Mouse (Mus musculus): ENCODE measurements around the gene Rgs3. TPM values are rescaled to one million over a fixed set of nuclear protein-coding genes. Genes with fewer than 3 reads are reported as not detected.

Gene Rgs3
- polyA plus RNA-seq, 1 experiment from 2014 or later = 49.0 TPM

- Histone ChIP-seq H3K9me3 (replicated peaks) (no peaks in the 10 kb centered on the region), H3K27ac (no peak overlapping the region), H3K9ac (no peak overlapping the region), H3K36me3 (ENCODE audit: poor library complexity, severe bottlenecking) (peaks cover 52% of the 10 kb centered on the region), H3K4me2 (no peak overlapping the region), H3K27me3 (no peaks in the 10 kb centered on the region), H3K4me3 (no peak overlapping the region), H3K4me1 (peaks cover 14% of the 10 kb centered on the region)
- ATAC-seq = no peak
- 95% methylated on average over 13 of the region's 13 CpGs for WGBS
Measured at GRCm38 (mm10) chr4:62704204-62704603, 144.6 kb downstream of the Rgs3 start.

- Histone ChIP-seq H3K27ac (no peak overlapping the region), H3K4me3 (no peak overlapping the region), H3K4me1 (peaks cover 6% of the 10 kb centered on the region), H3K9me3 (replicated peaks) (no peaks in the 10 kb centered on the region), H3K27me3 (no peaks in the 10 kb centered on the region), H3K4me2 (no peak overlapping the region), H3K9ac (no peak overlapping the region), H3K36me3 (ENCODE audit: poor library complexity, severe bottlenecking) (peaks cover 48% of the 10 kb centered on the region)
- WGBS = 88% methylated on average over 10 of the region's 10 CpGs
- no peak for ATAC-seq
Measured at GRCm38 (mm10) chr4:62705013-62705412, 145.4 kb downstream of the Rgs3 start.

GRCm38 (mm10) chr4:62705749-62706148 lies 146.1 kb downstream of the Rgs3 start:
- H3K36me3 ChIP-seq (ENCODE audit: poor library complexity, severe bottlenecking) = peaks cover 40% of the 10 kb centered on the region
- H3K4me2 ChIP-seq = no peak overlapping the region
- H3K4me1 ChIP-seq = no peaks in the 10 kb centered on the region
- no peak overlapping the region for H3K4me3 ChIP-seq
- ATAC-seq = no peak
- H3K27ac ChIP-seq = no peak overlapping the region
- WGBS = 43% methylated on average over 3 of the region's 3 CpGs
- no peak overlapping the region for H3K9ac ChIP-seq
- no peaks in the 10 kb centered on the region for H3K27me3 ChIP-seq
- H3K9me3 ChIP-seq (replicated peaks) = no peaks in the 10 kb centered on the region

- no peak for ATAC-seq
- Histone ChIP-seq H3K4me2 (no peak overlapping the region), H3K36me3 (ENCODE audit: poor library complexity, severe bottlenecking) (peaks cover 25% of the 10 kb centered on the region), H3K27me3 (no peaks in the 10 kb centered on the region), H3K27ac (no peak overlapping the region), H3K9ac (no peak overlapping the region), H3K4me1 (no peaks in the 10 kb centered on the region), H3K9me3 (replicated peaks) (no peaks in the 10 kb centered on the region), H3K4me3 (no peak overlapping the region)
- WGBS = 82% methylated on average over 7 of the region's 7 CpGs
Measured at GRCm38 (mm10) chr4:62708084-62708483, 148.4 kb downstream of the Rgs3 start.

GRCm38 (mm10) chr4:62708994-62709393 lies 149.3 kb downstream of the Rgs3 start:
- no peaks in the 10 kb centered on the region for H3K9me3 ChIP-seq (replicated peaks)
- no peaks in the 10 kb centered on the region for H3K4me1 ChIP-seq
- no peak overlapping the region for H3K9ac ChIP-seq
- H3K27ac ChIP-seq = no peak overlapping the region
- H3K4me2 ChIP-seq = no peak overlapping the region
- 85% methylated on average over 1 of the region's 1 CpGs for WGBS
- H3K4me3 ChIP-seq = no peak overlapping the region
- H3K27me3 ChIP-seq = no peaks in the 10 kb centered on the region
- no peak for ATAC-seq
- H3K36me3 ChIP-seq (ENCODE audit: poor library complexity, severe bottlenecking) = peaks cover 16% of the 10 kb centered on the region

GRCm38 (mm10) chr4:62709448-62709847 lies 149.8 kb downstream of the Rgs3 start:
- 81% methylated on average over 5 of the region's 5 CpGs for WGBS
- no peaks in the 10 kb centered on the region for H3K27me3 ChIP-seq

GRCm38 (mm10) chr4:62711159-62711558 lies 151.5 kb downstream of the Rgs3 start:
- Histone ChIP-seq H3K4me3 (no peak overlapping the region), H3K36me3 (ENCODE audit: poor library complexity, severe bottlenecking) (peaks cover 2% of the 10 kb centered on the region; the same call in 1 of the 2 replicates)

More at GRCm38 (mm10) chr4:62709448-62709847, 149.8 kb downstream of the Rgs3 start:
- no peak overlapping the region for H3K4me3 ChIP-seq
- peaks cover 12% of the 10 kb centered on the region for H3K36me3 ChIP-seq (ENCODE audit: poor library complexity, severe bottlenecking)
- H3K4me1 ChIP-seq = no peaks in the 10 kb centered on the region
- no peaks in the 10 kb centered on the region for H3K9me3 ChIP-seq (replicated peaks)
- no peak overlapping the region for H3K4me2 ChIP-seq
- H3K9ac ChIP-seq = no peak overlapping the region
- H3K27ac ChIP-seq = no peak overlapping the region
- ATAC-seq = no peak

GRCm38 (mm10) chr4:62711582-62711981 lies 151.9 kb downstream of the Rgs3 start:
- no peaks in the 10 kb centered on the region for H3K9me3 ChIP-seq (replicated peaks)
- no peaks in the 10 kb centered on the region for H3K36me3 ChIP-seq (ENCODE audit: poor library complexity, severe bottlenecking)
- ATAC-seq = no peak
- 80% methylated on average over 4 of the region's 4 CpGs for WGBS
- no peak overlapping the region for H3K4me2 ChIP-seq
- H3K4me3 ChIP-seq = no peak overlapping the region
- no peaks in the 10 kb centered on the region for H3K4me1 ChIP-seq
- H3K27ac ChIP-seq = no peak overlapping the region
- H3K27me3 ChIP-seq = no peaks in the 10 kb centered on the region
- H3K9ac ChIP-seq = no peak overlapping the region

More at GRCm38 (mm10) chr4:62711159-62711558, 151.5 kb downstream of the Rgs3 start:
- ATAC-seq = no peak
- WGBS = 83% methylated on average over 7 of the region's 7 CpGs
- H3K4me2 ChIP-seq = no peak overlapping the region
- no peaks in the 10 kb centered on the region for H3K4me1 ChIP-seq
- H3K27me3 ChIP-seq = no peaks in the 10 kb centered on the region
- H3K27ac ChIP-seq = no peak overlapping the region
- H3K9me3 ChIP-seq (replicated peaks) = no peaks in the 10 kb centered on the region
- H3K9ac ChIP-seq = no peak overlapping the region

- Histone ChIP-seq H3K4me1 (0 out of 2 replicates have a peak, but pooled peaks cover 5% of the 10 kb centered on the region), H3K27me3 (no peaks in the 10 kb centered on the region), H3K9me3 (replicated peaks) (no peaks in the 10 kb centered on the region), H3K36me3 (ENCODE audit: poor library complexity, severe bottlenecking) (no peaks in the 10 kb centered on the region), H3K4me3 (no peak overlapping the region), H3K9ac (no peak overlapping the region), H3K4me2 (no peak overlapping the region), H3K27ac (no peak overlapping the region)
- ATAC-seq = no peak
Measured at GRCm38 (mm10) chr4:62720861-62721260, 161.2 kb downstream of the Rgs3 start.

- Histone ChIP-seq H3K9me3 (replicated peaks) (no peaks in the 10 kb centered on the region), H3K27ac (no peak overlapping the region), H3K4me1 (0 out of 2 replicates have a peak, but pooled peaks cover 5% of the 10 kb centered on the region), H3K4me2 (no peak overlapping the region), H3K4me3 (no peak overlapping the region), H3K9ac (no peak overlapping the region), H3K36me3 (ENCODE audit: poor library complexity, severe bottlenecking) (no peaks in the 10 kb centered on the region), H3K27me3 (no peaks in the 10 kb centered on the region)
- 38% methylated on average over 3 of the region's 3 CpGs for WGBS
- ATAC-seq = no peak
Measured at GRCm38 (mm10) chr4:62722021-62722426, 162.4 kb downstream of the Rgs3 start.

- Histone ChIP-seq H3K9ac (no peak overlapping the region), H3K4me2 (no peak overlapping the region), H3K36me3 (ENCODE audit: poor library complexity, severe bottlenecking) (no peaks in the 10 kb centered on the region), H3K9me3 (replicated peaks) (no peaks in the 10 kb centered on the region), H3K27me3 (no peaks in the 10 kb centered on the region), H3K4me3 (no peak overlapping the region), H3K27ac (no peak overlapping the region), H3K4me1 (0 out of 2 replicates have a peak, but pooled peaks cover 5% of the 10 kb centered on the region)
- no peak for ATAC-seq
- WGBS = 88% methylated on average over 5 of the region's 5 CpGs
Measured at GRCm38 (mm10) chr4:62723795-62724194, 164.1 kb downstream of the Rgs3 start.

GRCm38 (mm10) chr4:62726282-62726937 lies 166.8 kb downstream of the Rgs3 start:
- Histone ChIP-seq H3K27me3 (no peaks in the 10 kb centered on the region), H3K27ac (no peak overlapping the region), H3K9ac (no peak overlapping the region), H3K4me2 (no peak overlapping the region), H3K4me1 (0 out of 2 replicates have a peak, but pooled peaks cover 5% of the 10 kb centered on the region), H3K36me3 (ENCODE audit: poor library complexity, severe bottlenecking) (no peaks in the 10 kb centered on the region), H3K9me3 (replicated peaks) (no peaks in the 10 kb centered on the region), H3K4me3 (no peak overlapping the region)
- 81% methylated on average over 5 of the region's 5 CpGs for WGBS
- 0 out of 2 replicates have a peak, but pooled peaks have one; percentile 33 for ATAC-seq

All from forebrain, embryonic 13.5 days (tissue).